Mouse (Mus musculus): ENCODE measurements around the gene D1Pas1. TPM values are rescaled to one million over a fixed set of nuclear protein-coding genes. Genes with fewer than 3 reads are reported as not detected.

D1Pas1 gene
- total RNA-seq, 2 experiments from 2014 or later: not detected

DNA sequence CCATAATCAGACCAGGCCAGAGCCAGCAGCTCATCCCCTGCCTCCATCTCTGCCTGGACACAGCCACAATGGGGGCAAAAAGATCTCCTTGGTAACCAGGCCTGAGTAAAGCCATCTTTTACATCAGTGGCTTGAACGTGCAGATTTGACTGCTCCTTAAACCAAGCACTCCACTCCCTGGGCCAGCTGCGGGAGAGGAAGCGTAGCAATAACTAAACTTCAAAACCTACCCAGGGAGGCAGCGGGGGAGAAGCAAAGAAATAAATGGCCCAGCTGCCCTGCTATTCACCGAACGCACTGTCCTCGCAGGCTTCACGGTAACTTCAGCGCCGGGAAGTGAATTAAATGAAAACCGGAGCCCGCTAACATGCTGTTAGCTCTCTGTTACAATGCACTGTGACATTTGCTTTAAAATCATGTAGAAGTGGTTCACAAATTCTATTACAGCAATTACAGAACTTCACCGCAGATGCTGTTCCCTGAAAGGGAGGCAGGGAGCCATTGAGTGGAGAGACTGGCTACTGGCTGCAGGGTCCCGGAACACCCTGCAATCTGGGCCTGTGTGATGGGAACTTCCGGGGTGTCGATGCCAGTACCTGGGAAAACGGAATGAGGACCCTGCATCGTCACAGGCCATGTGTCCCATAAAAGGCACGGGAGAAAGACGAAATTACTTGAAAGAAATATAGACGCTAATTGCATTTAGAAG lies 30.5 kb downstream of the D1Pas1 start:
- no peak for TF ChIP-seq CTCF (IDR thresholded peaks at IDR 0.05)
- DNase-seq: no peak
- Histone ChIP-seq H3K4me3 (no peak overlapping the region), H3K27ac (no peak overlapping the region)
- intact Hi-C loops (cut with DNase I): no loop called here

DNA sequence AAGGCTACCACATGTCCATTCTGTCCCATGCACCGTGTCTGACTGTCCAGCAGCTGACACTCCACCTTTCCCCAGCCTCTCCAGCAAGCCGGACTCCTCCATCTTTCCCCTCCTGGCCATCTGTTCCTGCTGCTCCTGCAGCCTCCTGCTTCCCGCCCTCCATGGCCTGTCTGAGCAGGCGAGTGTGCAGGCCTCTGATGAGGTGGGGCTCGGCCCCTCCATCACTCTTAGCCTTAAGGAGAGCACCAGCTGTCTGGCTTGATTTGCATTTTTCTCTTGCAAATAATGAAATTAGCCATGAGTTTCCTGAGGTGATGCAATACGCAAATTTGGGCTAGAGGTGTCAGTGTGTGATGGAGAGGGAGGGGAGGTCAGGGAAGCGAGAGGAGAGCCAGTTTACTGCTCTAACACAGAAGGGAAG lies 36.2 kb downstream of the D1Pas1 start:
- H3K4me3 ChIP-seq: no peak overlapping the region
- intact Hi-C loops (cut with DNase I): no loop called here
- no peak for DNase-seq

DNA sequence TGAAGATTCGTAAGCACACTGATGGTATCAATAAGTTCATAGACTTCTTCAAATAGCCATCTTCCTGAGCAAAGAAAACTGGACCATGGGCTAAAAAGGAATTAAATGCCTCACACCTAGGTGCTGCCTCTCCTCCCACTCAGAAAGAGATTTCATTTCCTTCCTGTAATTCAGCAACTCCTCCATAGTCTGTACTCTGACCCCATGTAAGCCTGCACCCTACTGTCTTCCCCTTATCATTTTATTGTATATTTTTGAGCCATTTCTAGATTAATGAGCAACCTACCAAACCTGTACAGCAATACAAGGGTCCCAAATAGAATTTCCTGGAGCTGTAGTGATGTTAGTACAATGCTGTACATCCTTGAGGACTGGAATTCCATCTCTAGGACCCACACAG lies 37.1 kb downstream of the D1Pas1 start:
- Histone ChIP-seq H3K4me3 (no peak overlapping the region), H3K27ac (no peak overlapping the region)
- no peak for DNase-seq
- TF ChIP-seq CTCF (IDR thresholded peaks at IDR 0.05): no peak
- intact Hi-C loops (cut with DNase I): no loop called here

More for the DNA sequence above, 36.2 kb downstream of the D1Pas1 start:
- TF ChIP-seq CTCF (IDR thresholded peaks at IDR 0.05): no peak
- H3K27ac ChIP-seq: no peak overlapping the region

DNA sequence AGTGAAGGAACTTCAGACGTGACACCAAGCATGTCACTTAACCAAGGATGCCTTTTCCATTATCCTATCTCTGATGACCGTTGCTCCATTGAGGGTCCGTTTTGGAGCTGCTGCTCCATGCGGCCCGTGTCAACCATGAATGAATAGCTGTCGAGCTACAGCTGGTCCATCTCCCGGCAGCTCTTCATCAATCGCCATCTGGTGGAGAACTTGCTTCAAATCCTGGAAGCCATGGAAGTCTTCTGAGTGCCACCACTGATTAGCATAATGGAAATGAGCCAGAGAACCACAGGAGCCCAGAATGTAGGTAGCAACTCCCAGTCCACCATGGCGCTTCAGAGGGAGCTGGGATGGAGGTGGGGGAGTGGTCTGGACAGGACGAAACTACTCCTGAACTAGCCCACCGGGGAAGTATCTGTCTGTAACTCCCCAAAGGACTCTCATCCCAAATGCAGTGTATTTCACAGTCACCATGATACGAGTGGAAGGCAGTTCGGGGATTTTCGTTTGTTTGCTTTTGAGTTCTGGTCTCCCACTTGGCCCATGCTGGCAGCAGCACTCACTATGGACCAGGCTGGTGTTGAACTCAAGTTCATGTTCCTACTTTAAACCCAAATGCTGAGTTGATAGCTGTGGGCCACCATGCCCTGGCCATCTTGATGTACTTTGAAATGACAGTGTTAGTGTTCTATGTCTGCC lies 39.2 kb downstream of the D1Pas1 start:
- no peak for TF ChIP-seq CTCF (IDR thresholded peaks at IDR 0.05)
- Histone ChIP-seq H3K27ac (no peak overlapping the region), H3K4me3 (no peak overlapping the region)
- DNase-seq: no peak
- intact Hi-C loops (cut with DNase I): no loop called here

DNA sequence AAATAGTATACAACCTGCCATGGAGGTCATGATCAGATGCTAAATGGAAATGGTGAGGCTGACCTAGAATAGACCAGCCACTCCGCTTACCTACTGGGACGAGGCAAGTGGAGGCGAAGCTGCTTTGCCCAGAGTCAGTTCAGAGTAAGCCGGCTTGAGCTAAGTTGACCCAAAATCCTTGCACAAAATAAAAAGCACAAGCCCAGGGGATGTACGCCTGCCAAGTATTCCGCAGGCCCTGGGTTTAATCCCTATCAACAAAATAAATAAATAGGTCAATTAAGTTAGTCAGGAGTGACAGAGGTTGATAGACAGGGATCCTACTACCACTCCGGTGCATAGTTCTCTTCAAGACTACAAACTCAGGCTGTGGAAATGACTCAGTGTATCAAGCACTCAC lies 41.0 kb downstream of the D1Pas1 start:
- no peak overlapping the region for H3K4me3 ChIP-seq
- no peak overlapping the region for H3K27ac ChIP-seq
- TF ChIP-seq CTCF (IDR thresholded peaks at IDR 0.05): no peak
- no peak for DNase-seq
- intact Hi-C loops (cut with DNase I): no loop called here

DNA sequence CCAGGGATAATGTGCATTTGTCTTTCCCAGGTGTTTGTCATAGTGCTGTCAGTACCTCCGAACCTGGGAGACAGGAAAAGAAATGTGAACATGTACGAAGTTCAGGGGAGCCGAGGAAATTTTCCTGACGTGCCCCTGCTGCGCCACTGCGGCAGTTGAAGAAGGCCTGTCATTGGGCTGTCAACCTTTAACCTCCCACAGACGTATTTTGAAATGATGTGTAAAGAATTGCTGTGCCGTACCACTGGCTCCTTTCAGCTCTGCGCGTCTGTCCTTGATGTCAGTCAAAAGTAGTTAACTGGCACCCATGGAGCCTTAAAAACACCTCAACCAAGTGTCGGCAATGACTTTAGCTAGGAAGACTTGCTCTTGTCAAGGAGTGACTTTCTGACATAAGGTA lies 42.9 kb downstream of the D1Pas1 start:
- Histone ChIP-seq H3K4me3 (no peak overlapping the region), H3K27ac (no peak overlapping the region)
- no peak for DNase-seq
- intact Hi-C loops (cut with DNase I): no loop called here
- no peak for TF ChIP-seq CTCF (IDR thresholded peaks at IDR 0.05)

DNA sequence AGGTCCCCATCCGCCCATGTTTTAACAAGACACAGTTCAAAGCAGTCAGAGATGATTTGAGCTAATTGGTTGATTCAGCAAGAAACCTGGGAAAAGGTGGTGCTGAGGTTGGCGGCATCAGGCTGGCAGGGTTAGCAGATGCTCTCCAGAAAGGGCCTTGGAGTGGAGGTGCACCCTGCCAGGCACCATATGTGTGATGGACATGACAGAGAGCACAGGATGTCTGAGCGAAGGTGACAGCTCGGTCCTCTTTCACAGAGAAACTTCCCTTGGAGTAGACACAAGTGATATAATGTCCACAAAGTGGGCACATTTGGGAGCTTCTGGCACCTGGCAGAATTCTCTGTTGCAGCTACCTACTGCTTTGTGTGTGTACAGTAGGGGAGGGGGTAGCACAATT lies 44.4 kb downstream of the D1Pas1 start:
- H3K4me3 ChIP-seq: no peak overlapping the region
- no peak for TF ChIP-seq CTCF (IDR thresholded peaks at IDR 0.05)
- DNase-seq: no peak
- no peak overlapping the region for H3K27ac ChIP-seq
- intact Hi-C loops (cut with DNase I): no loop called here

DNA sequence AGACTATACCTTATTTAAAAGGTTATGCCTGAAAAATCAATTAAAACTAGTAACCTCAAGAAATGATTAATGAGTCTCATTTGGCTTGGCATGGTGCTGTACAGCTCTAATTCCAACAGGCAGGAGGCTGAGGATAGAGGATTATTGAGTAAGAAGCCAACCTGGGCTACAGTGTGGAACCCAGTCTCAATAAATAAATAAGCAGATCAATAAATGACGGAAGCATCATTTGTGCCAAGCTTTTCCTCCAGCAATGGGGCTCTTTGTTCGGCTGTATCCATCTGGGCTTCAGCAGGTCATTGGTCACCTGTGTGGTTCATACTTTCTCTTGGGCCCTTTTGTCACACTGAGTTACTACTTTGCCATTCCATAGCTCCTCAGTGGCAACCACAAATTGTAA lies 46.9 kb downstream of the D1Pas1 start:
- no peak for TF ChIP-seq CTCF (IDR thresholded peaks at IDR 0.05)
- DNase-seq: no peak
- intact Hi-C loops (cut with DNase I): no loop called here
- Histone ChIP-seq H3K4me3 (no peak overlapping the region), H3K27ac (no peak overlapping the region)

DNA sequence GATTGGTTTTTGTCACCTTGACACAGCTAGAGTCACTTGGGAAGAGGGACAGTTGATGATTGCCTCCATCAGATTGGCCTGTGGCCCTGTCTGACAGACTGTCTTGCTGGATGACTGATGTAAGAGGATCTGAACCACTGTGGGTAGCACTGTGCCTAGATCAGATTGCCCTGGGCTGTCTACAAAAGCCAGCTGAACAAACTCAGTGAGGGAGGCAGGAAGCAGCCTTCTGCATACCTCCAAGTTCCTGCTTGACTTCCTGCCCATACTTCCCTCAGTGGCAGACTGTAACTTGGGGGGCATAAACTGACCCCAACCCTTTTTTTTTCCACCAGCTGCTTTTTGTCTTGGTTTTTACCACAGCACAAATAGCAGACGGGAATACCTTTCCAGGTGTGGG lies 48.5 kb downstream of the D1Pas1 start:
- DNase-seq: no peak
- Histone ChIP-seq H3K27ac (no peak overlapping the region), H3K4me3 (no peak overlapping the region)
- intact Hi-C loops (cut with DNase I): no loop called here
- no peak for TF ChIP-seq CTCF (IDR thresholded peaks at IDR 0.05)

DNA sequence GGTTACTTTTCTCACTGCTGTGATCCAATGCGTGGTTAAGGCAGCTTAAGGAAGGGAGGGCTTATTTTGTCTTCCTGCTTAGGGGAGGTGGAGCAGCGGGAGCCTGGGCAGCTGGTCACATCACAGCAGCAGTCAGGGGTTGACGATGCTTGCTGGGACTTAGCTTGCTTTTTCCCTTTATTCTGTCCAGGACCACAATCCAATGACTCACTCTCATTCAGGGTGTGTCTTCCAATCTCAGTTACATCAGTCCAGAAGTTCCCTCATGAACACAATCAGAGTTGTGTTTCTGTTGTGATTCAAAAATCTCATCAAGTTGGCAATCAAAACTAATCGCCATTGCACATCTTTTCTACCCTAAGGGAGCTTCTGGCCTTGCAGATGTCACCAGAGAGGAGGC lies 48.9 kb downstream of the D1Pas1 start:
- Histone ChIP-seq H3K4me3 (no peak overlapping the region), H3K27ac (no peak overlapping the region)
- no peak for TF ChIP-seq CTCF (IDR thresholded peaks at IDR 0.05)
- DNase-seq: no peak
- intact Hi-C loops (cut with DNase I): no loop called here

DNA sequence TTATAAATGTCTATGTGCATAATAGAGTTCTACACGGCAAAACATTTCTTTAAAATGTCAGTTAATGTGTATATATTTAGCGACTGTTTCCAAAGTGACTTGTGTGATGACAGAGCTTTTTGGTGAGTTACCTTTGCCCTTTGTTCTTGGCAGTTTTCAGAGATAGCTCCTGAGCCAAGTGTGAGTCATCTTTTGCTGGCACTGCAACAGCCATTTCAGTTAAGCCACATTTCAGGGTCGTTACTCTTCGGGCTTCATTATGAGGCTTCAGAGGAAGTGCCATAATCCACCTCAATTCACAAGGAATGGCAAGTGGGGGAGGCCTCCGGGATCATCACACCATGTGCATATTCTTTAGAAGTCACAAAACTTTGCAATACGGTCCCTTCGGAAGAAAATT lies 52.8 kb downstream of the D1Pas1 start:
- intact Hi-C loops (cut with DNase I): no loop called here
- no peak for DNase-seq
- TF ChIP-seq CTCF (IDR thresholded peaks at IDR 0.05): no peak
- H3K27ac ChIP-seq: no peak overlapping the region
- H3K4me3 ChIP-seq: no peak overlapping the region

Other genes with a start within 250 kb of the D1Pas1 start
- 10 to 100 TPM; 12.1 to 13.7 TPM for gene Rrp15, start 218.1 kb upstream of the D1Pas1 start, total RNA-seq (2021)
- not detected for gene Spata17, start 248.0 kb downstream of the D1Pas1 start, total RNA-seq (2021)
- 10 to 100 TPM; 10.5 to 10.6 TPM for gene Gpatch2, start 248.1 kb downstream of the D1Pas1 start, total RNA-seq (2021)